Mouse (Mus musculus) erythroblast, embryonic 14.5 days (primary cell): ENCODE data around the gene Ankrd44. TPM values are rescaled to one million over a fixed set of nuclear protein-coding genes. Genes with fewer than 3 reads are reported as not detected.

Experiments
- H3K27me3 ChIP-seq: 2 replicates; pipeline ENCODE4 v1.6.1; 2012; ENCODE audit warnings: inconsistent platforms; ENCODE audit not compliant: control insufficient read depth
- H3K36me3 ChIP-seq: 2 replicates; pipeline ENCODE4 v1.6.1; 2012; ENCODE audit warnings: mild to moderate bottlenecking, inconsistent platforms; ENCODE audit not compliant: control insufficient read depth
- H3K4me1 ChIP-seq: 2 replicates; pipeline ENCODE4 v1.6.1; 2012; ENCODE audit warnings: inconsistent platforms; ENCODE audit not compliant: control insufficient read depth
- H3K4me3 ChIP-seq: replicated peaks from 2 replicates; pipeline ENCODE3; 2012; ENCODE audit warnings: moderate library complexity, mild to moderate bottlenecking, inconsistent platforms
- H3K9me3 ChIP-seq: 2 replicates; pipeline ENCODE4 v1.6.1; 2012; ENCODE audit warnings: low read length, inconsistent platforms, mixed read lengths; ENCODE audit not compliant: control insufficient read depth
- GATA1 ChIP-seq: IDR thresholded peaks from 2 replicates; pipeline ENCODE4 v1.6.1; 2012; ENCODE audit warnings: low read length, inconsistent platforms, mixed read lengths
- TAL1 ChIP-seq: IDR thresholded peaks from 3 replicates; pipeline ENCODE4 v1.6.1; 2012; ENCODE audit warnings: low read length, inconsistent platforms, mixed read lengths
- polyA plus RNA-seq: library from polyadenylated mRNA; stranded (reverse); fragments of >175 nt; gene quantifications from 2 replicates; pipeline ENCODE4 v1.2.3, GENCODE M21; 2012

Ankrd44 gene
- polyA plus RNA-seq, 1 experiment: 0.03 TPM

- H3K4me1 ChIP-seq: no peaks in the 10 kb centered on the region
- TF ChIP-seq GATA1 (no peak), TAL1 (no peak)
These were observed 48.6 kb downstream of the Ankrd44 start for GRCm38 (mm10) chr1:54877423-54878073.

DNA sequence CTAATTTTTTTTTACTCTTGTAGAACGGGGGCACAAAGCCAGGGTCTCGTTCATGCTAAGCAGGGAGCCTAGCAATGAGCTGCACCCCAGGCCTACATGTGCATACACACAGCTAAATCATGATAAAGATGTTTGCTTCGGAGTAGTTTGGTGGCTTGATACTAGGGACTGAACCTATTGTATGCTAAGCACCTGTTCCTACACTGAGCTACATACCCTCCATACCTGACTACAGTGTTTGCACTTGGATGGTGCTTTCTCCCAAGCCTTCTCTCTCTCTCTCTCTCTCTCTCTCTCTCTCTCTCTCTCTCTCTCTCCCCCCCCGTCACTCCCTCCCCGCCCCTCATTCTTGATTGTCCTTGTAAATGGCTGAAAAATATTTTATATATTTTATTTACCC, 49.2 kb downstream of the Ankrd44 start:
- TF ChIP-seq GATA1: no peak
- no peak for TF ChIP-seq TAL1
- no peaks in the 10 kb centered on the region for H3K27me3 ChIP-seq
- no peaks in the 10 kb centered on the region for H3K4me1 ChIP-seq
- H3K4me3 ChIP-seq: no peak overlapping the region
- H3K36me3 ChIP-seq: no peaks in the 10 kb centered on the region
- no peaks in the 10 kb centered on the region for H3K9me3 ChIP-seq

More at GRCm38 (mm10) chr1:54877423-54878073, 48.6 kb downstream of the Ankrd44 start:
- Histone ChIP-seq H3K9me3 (no peaks in the 10 kb centered on the region), H3K27me3 (no peaks in the 10 kb centered on the region), H3K36me3 (no peaks in the 10 kb centered on the region), H3K4me3 (no peak overlapping the region)

GRCm38 (mm10) chr1:54874094-54874493, 52.1 kb downstream of the Ankrd44 start:
- no peaks in the 10 kb centered on the region for H3K27me3 ChIP-seq
- no peaks in the 10 kb centered on the region for H3K4me1 ChIP-seq
- H3K36me3 ChIP-seq: no peaks in the 10 kb centered on the region
- H3K4me3 ChIP-seq: no peak overlapping the region
- TF ChIP-seq TAL1 (no peak), GATA1 (no peak)
- no peaks in the 10 kb centered on the region for H3K9me3 ChIP-seq

GRCm38 (mm10) chr1:54872857-54873616, 53.1 kb downstream of the Ankrd44 start:
- Histone ChIP-seq H3K4me3 (no peak overlapping the region), H3K27me3 (no peaks in the 10 kb centered on the region), H3K36me3 (no peaks in the 10 kb centered on the region), H3K9me3 (no peaks in the 10 kb centered on the region), H3K4me1 (no peaks in the 10 kb centered on the region)
- no peak for TF ChIP-seq TAL1
- TF ChIP-seq GATA1: no peak

DNA sequence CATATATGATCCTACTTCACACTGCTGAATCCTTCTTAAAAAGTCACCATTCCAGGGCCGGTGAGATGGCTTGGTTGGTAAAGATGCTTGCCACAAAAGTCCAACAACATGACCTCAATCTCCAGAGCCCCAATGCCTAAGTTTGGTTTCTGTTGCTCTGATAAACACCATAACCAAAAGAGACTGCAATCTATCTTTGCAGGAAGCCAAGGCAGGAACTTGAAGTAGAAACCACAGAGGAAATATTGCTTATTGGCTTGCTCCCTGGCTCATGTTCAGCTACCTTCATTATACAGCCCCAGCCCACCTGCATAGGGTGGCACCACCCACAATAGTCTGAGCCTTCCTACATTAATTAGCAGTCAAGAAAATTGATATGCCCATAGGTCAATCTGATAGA, 54.9 kb downstream of the Ankrd44 start:
- no peak overlapping the region for H3K4me3 ChIP-seq
- TF ChIP-seq TAL1: no peak
- TF ChIP-seq GATA1: no peak
- H3K4me1 ChIP-seq: no peaks in the 10 kb centered on the region
- no peaks in the 10 kb centered on the region for H3K9me3 ChIP-seq
- no peaks in the 10 kb centered on the region for H3K36me3 ChIP-seq
- H3K27me3 ChIP-seq: no peaks in the 10 kb centered on the region

GRCm38 (mm10) chr1:54870634-54871033, 55.6 kb downstream of the Ankrd44 start:
- TF ChIP-seq GATA1: no peak
- no peak for TF ChIP-seq TAL1
- Histone ChIP-seq H3K36me3 (no peaks in the 10 kb centered on the region), H3K27me3 (no peaks in the 10 kb centered on the region), H3K4me1 (no peaks in the 10 kb centered on the region), H3K9me3 (no peaks in the 10 kb centered on the region), H3K4me3 (no peak overlapping the region)

GRCm38 (mm10) chr1:54867226-54867625, 59.0 kb downstream of the Ankrd44 start:
- no peaks in the 10 kb centered on the region for H3K9me3 ChIP-seq
- no peaks in the 10 kb centered on the region for H3K36me3 ChIP-seq
- no peak overlapping the region for H3K4me3 ChIP-seq
- TF ChIP-seq GATA1: no peak
- TF ChIP-seq TAL1: no peak
- H3K4me1 ChIP-seq: no peaks in the 10 kb centered on the region
- no peaks in the 10 kb centered on the region for H3K27me3 ChIP-seq

DNA sequence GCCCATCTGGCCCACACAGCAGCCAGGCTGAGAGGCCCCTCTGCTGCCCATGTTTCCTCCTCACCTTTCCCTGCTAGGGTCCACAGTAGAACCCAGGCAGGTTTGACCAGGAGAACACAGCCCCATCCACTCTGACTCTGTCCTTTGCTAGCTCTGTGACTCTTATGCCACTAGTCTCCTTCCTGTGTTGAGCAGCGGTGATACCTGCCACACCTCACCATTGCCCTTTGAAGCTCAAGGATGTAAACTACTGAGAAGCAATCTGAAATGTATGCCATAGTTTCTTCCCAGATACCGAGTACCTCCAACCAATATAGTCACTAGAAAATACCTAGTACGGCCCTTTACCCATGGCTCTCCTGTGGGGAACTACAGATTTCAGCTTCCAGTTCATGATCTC, 60.1 kb downstream of the Ankrd44 start:
- no peaks in the 10 kb centered on the region for H3K9me3 ChIP-seq
- H3K36me3 ChIP-seq: no peaks in the 10 kb centered on the region
- no peaks in the 10 kb centered on the region for H3K27me3 ChIP-seq
- no peaks in the 10 kb centered on the region for H3K4me1 ChIP-seq
- no peak for TF ChIP-seq GATA1
- TF ChIP-seq TAL1: no peak
- H3K4me3 ChIP-seq: no peak overlapping the region

DNA sequence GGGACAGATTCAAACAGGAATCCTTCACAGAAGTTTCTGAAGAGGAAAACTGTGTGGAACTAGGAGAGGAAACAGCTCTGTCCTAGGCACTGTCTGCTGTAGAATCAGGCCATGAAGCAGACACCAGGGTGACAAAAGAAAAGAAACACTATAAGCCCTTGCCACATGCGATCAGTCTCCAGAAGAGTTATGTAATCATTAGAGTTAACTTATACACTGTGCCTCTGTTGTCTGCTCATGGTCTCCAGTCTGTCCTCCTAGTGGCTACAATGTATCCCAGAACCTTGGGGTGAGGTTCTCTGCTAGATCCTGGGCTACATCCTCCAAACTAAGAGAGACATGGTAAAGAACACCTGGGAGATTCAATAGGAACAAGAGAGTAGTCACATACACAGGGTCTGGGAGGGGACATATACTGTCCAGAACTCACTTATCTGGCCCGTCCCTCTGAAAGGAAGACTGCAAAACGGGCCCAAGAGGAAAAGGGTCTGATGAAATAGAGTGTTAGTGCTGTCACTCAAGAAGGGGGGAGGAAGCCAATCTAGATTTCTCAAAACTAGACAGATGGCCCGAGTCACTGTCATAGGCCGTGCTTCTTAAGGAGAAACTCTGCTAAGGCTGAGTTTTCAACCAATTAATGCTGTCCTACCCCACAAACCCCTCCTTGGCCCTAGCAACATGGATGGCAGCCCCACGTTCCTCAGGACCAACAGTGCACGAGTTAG, 61.1 kb downstream of the Ankrd44 start:
- H3K27me3 ChIP-seq: no peaks in the 10 kb centered on the region
- H3K9me3 ChIP-seq: no peaks in the 10 kb centered on the region
- no peaks in the 10 kb centered on the region for H3K4me1 ChIP-seq
- TF ChIP-seq TAL1 (no peak), GATA1 (no peak)
- H3K4me3 ChIP-seq: no peak overlapping the region
- no peaks in the 10 kb centered on the region for H3K36me3 ChIP-seq
